Mouse (Mus musculus) left cerebral cortex, adult 18-20 months (tissue): ENCODE measurements around the gene Arglu1. TPM values are rescaled to one million over a fixed set of nuclear protein-coding genes. Genes with fewer than 3 reads are reported as not detected.

Experiments used
- DNase-seq, 2 experiments: peaks; one replicate each; pipeline ENCODE4 v3.0.0; 2021 to 2022; ENCODE audit warnings: low spot score in 2 of 2, mixed read lengths in 1 of 2
- microRNA-seq, 2 experiments: library from miRNA; unstranded; fragments of <30 nt; microRNA quantifications; one replicate each; pipeline ENCODE4 v1.2.0; 2021
- total RNA-seq, 2 experiments: library from RNA; stranded (reverse); gene quantifications; 2 replicates each; pipeline ENCODE4 v1.2.3; 2021

The Arglu1 gene
- total RNA-seq, 2 experiments from 2014 or later: 89.2 to 97.9 TPM

DNA sequence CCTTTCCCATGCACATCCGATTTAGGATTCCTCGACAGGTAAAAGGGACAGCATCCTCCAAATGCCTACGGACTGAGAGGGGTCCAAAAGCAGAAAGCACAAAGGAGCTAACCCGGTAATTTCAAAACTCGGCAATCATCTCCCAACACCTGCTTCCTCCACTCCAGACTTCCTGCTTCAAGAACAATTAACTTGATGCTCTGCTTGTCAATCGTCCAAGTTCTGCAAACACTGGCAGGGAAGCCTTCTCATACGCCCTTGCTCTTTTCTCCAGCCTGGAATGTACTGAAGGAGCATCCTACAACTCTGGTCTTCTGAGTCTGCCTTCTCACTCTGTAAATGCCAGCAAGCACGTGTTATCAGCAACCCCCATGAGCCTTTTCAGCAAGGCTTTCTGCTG, 66.8 kb downstream of the Arglu1 start:
- DNase-seq: peak in 1 of 2 experiments; percentile 30

DNA sequence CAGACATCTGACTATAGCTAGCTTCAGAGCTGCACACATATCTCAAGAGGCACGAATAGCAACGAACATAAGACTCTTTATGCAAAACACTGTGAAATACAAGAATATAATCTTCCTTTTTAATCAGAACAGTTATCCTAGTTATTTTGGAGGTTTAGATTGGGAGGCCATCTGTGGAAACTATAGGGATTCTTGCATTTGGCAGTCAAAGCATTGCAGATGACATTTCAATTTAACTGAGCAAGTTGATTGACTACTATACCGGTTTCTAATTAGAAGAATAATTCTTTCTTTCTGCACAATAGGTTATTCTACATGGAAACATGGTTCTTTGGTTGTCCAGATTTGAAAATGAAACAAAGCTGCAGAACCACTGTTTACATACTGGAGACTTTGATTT, 67.8 kb downstream of the Arglu1 start:
- DNase-seq: no peak

DNA sequence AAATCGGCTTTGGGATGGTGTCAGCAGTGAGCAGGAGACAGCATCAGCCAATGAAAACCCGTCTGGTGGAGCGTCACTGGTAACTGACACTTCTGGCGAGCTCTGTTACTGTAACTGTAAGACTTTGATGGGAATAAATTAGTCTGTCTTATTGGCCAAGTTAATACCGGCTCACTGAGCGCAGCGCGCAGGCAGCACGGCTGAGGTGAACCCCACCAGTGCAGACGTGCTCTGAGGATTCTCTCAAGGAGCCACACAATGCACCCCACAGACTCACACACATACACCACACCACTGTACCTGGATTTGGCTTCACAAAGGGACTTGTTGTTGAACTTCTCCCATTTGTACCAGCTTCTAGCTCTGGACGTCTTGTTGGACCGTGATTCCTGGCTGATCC, 68.3 kb downstream of the Arglu1 start:
- peak in 1 of 2 experiments; percentile 45 for DNase-seq

DNA sequence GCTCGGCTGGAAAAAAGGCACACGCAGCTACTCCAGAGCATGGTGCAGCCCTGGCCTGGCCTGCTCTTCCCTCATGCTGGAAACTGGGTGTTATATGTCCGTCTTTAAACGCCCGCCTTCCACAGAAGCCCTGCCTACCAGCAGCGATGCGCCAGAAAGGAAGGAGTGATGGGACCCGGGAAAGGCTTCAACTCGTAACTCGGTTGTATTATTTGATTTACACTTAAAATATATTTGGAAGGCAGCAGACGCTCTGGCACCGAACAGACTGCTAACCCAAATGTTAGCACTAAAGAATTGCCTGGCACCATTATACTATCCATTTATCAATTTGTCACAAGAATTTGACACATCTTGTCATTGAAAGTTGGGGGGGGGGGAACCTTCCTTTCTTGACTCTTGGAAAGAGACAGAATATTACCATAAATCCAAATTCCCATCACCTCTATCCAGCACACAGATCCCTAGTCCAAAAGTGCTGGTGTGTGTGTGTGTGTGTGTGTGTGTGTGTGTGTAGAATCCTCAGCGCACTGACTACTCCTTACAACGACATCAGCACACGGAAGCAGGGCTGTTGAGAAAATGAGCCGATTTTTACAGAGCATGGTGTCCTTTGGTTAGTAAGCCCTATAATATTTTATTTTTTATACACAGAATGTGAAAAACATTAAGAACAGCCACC, 68.9 kb downstream of the Arglu1 start:
- peak in 1 of 2 experiments; percentile 38 for DNase-seq

DNA sequence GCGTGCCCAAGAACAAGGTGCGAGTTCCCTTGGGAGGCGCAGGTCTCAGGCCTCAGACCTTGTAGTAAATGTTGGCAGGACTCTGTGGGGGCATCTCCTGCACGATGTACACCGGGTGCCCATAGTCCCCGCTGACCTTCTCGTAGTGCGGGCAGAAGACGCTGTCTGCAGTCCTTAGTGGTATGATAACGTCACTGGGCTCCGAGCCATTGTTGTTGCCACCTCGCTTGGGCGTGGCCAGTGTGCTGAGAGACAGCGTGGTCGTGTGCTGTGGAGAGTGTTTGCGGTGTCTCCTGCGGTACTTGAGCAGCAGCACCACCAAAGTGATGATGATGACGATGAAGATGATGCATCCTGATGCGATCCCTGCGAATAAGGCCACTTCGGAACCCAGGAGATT, 69.8 kb downstream of the Arglu1 start:
- peak; percentile 41 to 61 for DNase-seq

DNA sequence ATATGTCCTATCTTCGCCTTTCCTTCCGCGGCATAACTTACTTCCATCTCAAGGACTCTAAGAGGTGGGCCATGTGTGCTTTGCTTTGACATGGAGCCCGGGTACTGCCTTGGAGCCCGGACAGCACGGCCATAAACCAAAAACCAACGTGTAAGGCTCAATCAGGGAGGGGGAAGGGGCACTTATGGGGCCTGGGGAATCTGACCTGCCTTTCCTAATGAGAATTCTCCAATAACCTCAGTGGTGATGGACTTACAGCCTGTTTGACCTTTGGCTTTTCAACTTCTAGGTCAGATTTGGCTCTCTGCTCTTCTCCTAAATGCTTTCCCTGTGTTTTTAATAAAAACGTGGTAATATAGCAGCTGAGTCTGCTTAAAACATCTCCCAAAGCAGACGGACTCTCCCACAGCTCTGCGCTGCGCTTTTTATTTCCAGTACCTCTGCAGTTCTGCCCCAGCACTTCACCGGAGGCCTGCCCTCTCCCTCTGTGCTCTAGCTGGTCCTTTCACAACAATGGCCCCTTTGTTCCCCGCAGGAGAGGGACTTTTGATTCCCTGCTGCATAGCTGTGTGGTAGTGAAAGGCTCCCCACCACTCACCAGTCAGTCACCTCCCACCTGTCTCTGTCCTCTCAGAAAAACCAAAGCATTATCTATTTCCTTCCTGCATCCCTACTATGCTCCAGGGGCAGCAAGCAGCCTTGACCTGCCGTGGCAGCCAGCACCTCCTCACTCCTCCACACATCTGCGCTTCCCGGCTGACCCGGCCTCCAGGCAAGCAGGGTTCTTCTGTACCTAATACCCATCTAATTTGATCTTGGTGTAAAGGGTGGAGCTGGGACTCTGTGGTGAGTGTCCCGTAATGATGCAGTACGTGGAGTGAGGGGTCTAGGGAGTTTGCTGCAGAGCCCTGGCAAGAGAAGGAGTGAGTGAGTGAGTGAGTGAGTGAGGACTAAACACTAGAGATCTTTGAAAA, 70.8 kb downstream of the Arglu1 start:
- DNase-seq: peak in 1 of 2 experiments; percentile 26

Small RNA genes within 50 kb of the gene (microRNA-seq; reads per million reads assigned to microRNA genes)
- gene Mir7654: 1.1 to 1.5 reads per million in 2 experiments

Other genes with a start within 250 kb of the Arglu1 start
- gene Efnb2, start 29.3 kb downstream of the Arglu1 start, total RNA-seq: 10 to 100 TPM; 60.1 to 64.2 TPM